Mouse (Mus musculus): Measurements from ENCODE around the gene 2010300C02Rik. TPM values are rescaled to one million over a fixed set of nuclear protein-coding genes. Genes with fewer than 3 reads are reported as not detected.
A peak's percentile ranks its signal among the peaks of the same experiment; 100 is the strongest.
"Not testable (repeated sequence)": the region's sequence is repeated elsewhere in the genome, so short reads cannot be mapped to it uniquely, and the experiment has no call there.

Gene 2010300C02Rik
- polyA plus RNA-seq, 1 experiment from 2014 or later: 14.2 TPM

GRCm38 (mm10) chr1:37727186-37727585, 7.3 kb upstream of the 2010300C02Rik start:
- WGBS: 84% methylated on average over 8 of the region's 8 CpGs
- Histone ChIP-seq H3K4me1 (replicated peaks) (no peaks in the 10 kb centered on the region), H3K27me3 (replicated peaks) (no peaks in the 10 kb centered on the region), H3K9me3 (no peaks in the 10 kb centered on the region), H3K27ac (no peak overlapping the region), H3K4me2 (replicated peaks) (no peak overlapping the region), H3K4me3 (replicated peaks) (no peak overlapping the region), H3K36me3 (no peaks in the 10 kb centered on the region), H3K9ac (no peak overlapping the region)
- ATAC-seq: no peak

DNA sequence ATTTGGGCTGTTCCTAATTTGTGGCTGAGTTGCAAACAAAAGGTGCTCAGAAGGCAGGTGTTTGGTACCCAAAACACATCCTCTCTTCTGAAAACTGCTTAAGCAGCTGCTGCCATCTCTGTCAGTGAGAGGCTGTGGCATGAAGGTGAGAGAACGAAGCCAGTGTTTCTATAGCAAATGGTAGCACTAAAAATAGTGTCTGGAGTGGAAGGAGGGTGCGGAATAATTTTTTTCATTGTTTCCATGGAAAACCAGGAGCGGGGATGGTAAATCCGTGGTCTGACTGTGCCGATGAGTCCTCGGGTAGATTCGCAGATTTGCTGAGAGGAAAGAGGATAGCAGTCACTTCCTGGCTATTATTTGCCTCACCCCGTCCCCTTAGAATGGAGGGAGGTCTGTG, 6.5 kb upstream of the 2010300C02Rik start:
- WGBS: 69% methylated on average over 8 of the region's 8 CpGs
- H3K4me3 ChIP-seq (replicated peaks): no peak overlapping the region
- H3K9me3 ChIP-seq: no peaks in the 10 kb centered on the region
- no peaks in the 10 kb centered on the region for H3K4me1 ChIP-seq (replicated peaks)
- H3K27ac ChIP-seq: no peak overlapping the region
- no peak for ATAC-seq
- no peaks in the 10 kb centered on the region for H3K36me3 ChIP-seq
- no peaks in the 10 kb centered on the region for H3K27me3 ChIP-seq (replicated peaks)
- no peak overlapping the region for H3K9ac ChIP-seq
- no peak overlapping the region for H3K4me2 ChIP-seq (replicated peaks)

GRCm38 (mm10) chr1:37725880-37726279, 6.0 kb upstream of the 2010300C02Rik start:
- Histone ChIP-seq H3K27ac (no peak overlapping the region), H3K36me3 (no peaks in the 10 kb centered on the region), H3K27me3 (replicated peaks) (no peaks in the 10 kb centered on the region), H3K9me3 (no peaks in the 10 kb centered on the region), H3K4me1 (replicated peaks) (no peaks in the 10 kb centered on the region), H3K4me3 (replicated peaks) (no peak overlapping the region), H3K9ac (no peak overlapping the region), H3K4me2 (replicated peaks) (no peak overlapping the region)
- no peak for ATAC-seq
- whole genome bisulfite sequencing: 58% methylated on average over 12 of the region's 12 CpGs

DNA sequence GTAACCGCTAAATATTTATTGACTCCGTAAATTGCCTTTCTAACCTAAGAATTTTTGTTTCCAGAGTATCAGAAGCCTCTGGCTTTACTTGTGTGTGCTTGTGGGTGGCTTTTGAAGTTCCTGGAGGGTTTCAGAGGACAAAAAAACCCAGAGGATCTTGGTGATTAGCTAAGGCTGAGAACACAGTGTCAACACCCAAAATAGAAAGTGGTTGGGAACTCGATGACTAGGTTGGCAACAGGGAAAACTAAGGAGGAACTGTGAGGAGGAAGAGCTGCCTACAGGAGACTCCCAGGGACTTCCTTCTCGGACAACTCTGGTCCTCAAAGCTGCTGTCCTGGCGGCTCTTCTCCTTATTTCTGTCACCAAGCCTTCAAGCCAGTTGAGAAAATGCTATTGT, 1.2 kb upstream of the 2010300C02Rik start:
- Histone ChIP-seq H3K27ac (no peak overlapping the region), H3K4me1 (replicated peaks) (peaks cover 4% of the 10 kb centered on the region; the same call in 1 of the 2 replicates), H3K9me3 (no peaks in the 10 kb centered on the region), H3K9ac (no peak overlapping the region), H3K4me3 (replicated peaks) (no peak overlapping the region), H3K36me3 (no peaks in the 10 kb centered on the region), H3K27me3 (replicated peaks) (peaks cover 4% of the 10 kb centered on the region), H3K4me2 (replicated peaks) (no peak overlapping the region)
- no peak for ATAC-seq
- WGBS: 79% methylated on average over 5 of the region's 5 CpGs

- ATAC-seq: peak; percentile 60
- peak overlapping the region; percentile 48; the same call in 1 of the 2 replicates for H3K27ac ChIP-seq
- WGBS: 3% methylated on average over 49 of the region's 49 CpGs
- no peaks in the 10 kb centered on the region for H3K36me3 ChIP-seq
- peaks cover 4% of the 10 kb centered on the region for H3K27me3 ChIP-seq (replicated peaks)
- H3K4me2 ChIP-seq (replicated peaks): peak overlapping the region; percentile 98
- H3K4me1 ChIP-seq (replicated peaks): peaks cover 4% of the 10 kb centered on the region; the same call in 1 of the 2 replicates
- no peaks in the 10 kb centered on the region for H3K9me3 ChIP-seq
- peak overlapping the region; percentile 60 for H3K9ac ChIP-seq
- peak overlapping the region; percentile 61 for H3K4me3 ChIP-seq (replicated peaks)
Observed at GRCm38 (mm10) chr1:37719030-37719723, 708 bp downstream of the 2010300C02Rik start.

DNA sequence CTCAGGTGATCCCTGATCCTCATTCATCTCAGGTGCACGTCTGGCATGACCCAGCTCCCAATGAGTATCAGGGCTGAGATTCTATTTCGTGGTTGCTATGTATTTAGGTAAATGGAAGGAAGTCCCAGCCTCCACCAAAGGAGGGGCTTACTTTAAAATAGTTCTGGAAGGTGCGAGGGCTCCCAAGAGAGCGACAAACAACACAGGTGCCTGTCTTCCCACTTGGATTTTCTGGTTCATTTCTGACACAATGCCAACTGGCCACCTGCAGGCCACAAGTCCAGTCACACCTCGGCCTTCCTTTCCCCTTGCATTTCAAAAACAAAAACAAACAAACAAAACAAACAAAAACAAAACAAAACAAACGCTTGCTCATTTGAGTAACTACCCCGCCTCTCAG, 1.4 kb downstream of the 2010300C02Rik start:
- 50% methylated on average over 7 of the region's 7 CpGs for WGBS
- no peak overlapping the region for H3K4me3 ChIP-seq (replicated peaks)

GRCm38 (mm10) chr1:37717415-37718195, 2.3 kb downstream of the 2010300C02Rik start:
- Histone ChIP-seq H3K27ac (no peak overlapping the region), H3K27me3 (replicated peaks) (peaks cover 4% of the 10 kb centered on the region), H3K4me1 (replicated peaks) (peaks cover 4% of the 10 kb centered on the region; the same call in 1 of the 2 replicates), H3K9me3 (no peaks in the 10 kb centered on the region), H3K4me2 (replicated peaks) (no peak overlapping the region), H3K4me3 (replicated peaks) (no peak overlapping the region), H3K9ac (no peak overlapping the region), H3K36me3 (no peaks in the 10 kb centered on the region)
- WGBS: 78% methylated on average over 14 of the region's 14 CpGs
- no peak for ATAC-seq

More for the DNA sequence above, 1.4 kb downstream of the 2010300C02Rik start:
- Histone ChIP-seq H3K27me3 (replicated peaks) (peaks cover 4% of the 10 kb centered on the region), H3K27ac (no peak overlapping the region), H3K9ac (no peak overlapping the region), H3K4me2 (replicated peaks) (no peak overlapping the region), H3K9me3 (no peaks in the 10 kb centered on the region), H3K36me3 (no peaks in the 10 kb centered on the region), H3K4me1 (replicated peaks) (peaks cover 4% of the 10 kb centered on the region; the same call in 1 of the 2 replicates)
- ATAC-seq: no peak

DNA sequence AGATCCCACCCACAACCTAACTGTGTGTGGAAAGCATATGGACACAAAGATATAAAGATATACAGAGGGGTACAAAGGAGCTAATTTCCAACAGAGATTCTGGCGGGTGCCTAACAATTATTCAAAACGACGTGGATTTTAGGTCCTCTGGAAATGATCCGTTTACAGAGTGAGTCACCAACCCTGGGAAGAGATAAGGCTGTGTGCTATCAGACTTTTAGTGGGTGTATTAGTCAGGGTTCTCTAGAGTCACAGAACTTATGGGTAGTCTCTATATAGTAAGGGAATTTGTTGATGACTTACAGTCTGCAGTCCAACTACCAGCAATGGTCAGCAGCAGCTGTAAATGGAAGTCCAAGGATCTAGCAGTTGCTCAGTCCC, 7.5 kb downstream of the 2010300C02Rik start:
- not testable (repeated sequence) for H3K9ac ChIP-seq; H3K4me3 ChIP-seq (replicated peaks); H3K9me3 ChIP-seq; H3K4me2 ChIP-seq (replicated peaks); H3K27me3 ChIP-seq (replicated peaks); H3K36me3 ChIP-seq; H3K4me1 ChIP-seq (replicated peaks)
- ATAC-seq: peak; percentile 88
- H3K27ac ChIP-seq: peak overlapping the region; percentile 19; the same call in 1 of the 2 replicates
- 50% methylated on average over 4 of the region's 4 CpGs for WGBS

GRCm38 (mm10) chr1:37711596-37712356, 8.1 kb downstream of the 2010300C02Rik start:
- 79% methylated on average over 10 of the region's 10 CpGs for WGBS

DNA sequence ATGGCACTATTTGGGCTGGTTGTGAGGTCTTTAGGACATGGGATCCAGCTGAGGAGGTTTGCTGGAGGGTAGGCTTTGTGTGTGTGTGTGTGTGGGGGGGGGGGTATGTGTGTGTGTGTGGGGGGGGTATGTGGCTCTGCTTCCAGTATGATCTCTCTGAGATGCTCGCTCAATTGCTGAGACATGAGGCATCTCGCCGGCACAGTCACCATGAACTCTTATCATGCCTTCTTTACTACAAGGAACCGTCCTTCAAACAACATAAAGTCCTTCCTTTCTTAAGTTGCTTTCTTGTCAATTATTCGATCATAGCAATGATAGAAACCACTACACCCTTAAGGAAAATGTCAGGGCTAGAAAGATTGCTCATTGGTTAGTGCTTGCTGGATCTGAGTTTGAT, 8.8 kb downstream of the 2010300C02Rik start:
- Histone ChIP-seq H3K9me3 (no peaks in the 10 kb centered on the region), H3K4me3 (replicated peaks) (no peak overlapping the region), H3K27me3 (replicated peaks) (no peaks in the 10 kb centered on the region), H3K27ac (no peak overlapping the region), H3K36me3 (no peaks in the 10 kb centered on the region), H3K9ac (no peak overlapping the region), H3K4me1 (replicated peaks) (peaks cover 5% of the 10 kb centered on the region), H3K4me2 (replicated peaks) (no peak overlapping the region)
- ATAC-seq: no peak
- 93% methylated on average over 5 of the region's 5 CpGs for WGBS

More at GRCm38 (mm10) chr1:37711596-37712356, 8.1 kb downstream of the 2010300C02Rik start:
- H3K9me3 ChIP-seq: no peaks in the 10 kb centered on the region
- no peak overlapping the region for H3K9ac ChIP-seq
- H3K4me1 ChIP-seq (replicated peaks): peaks cover 5% of the 10 kb centered on the region
- H3K36me3 ChIP-seq: no peaks in the 10 kb centered on the region
- H3K4me3 ChIP-seq (replicated peaks): no peak overlapping the region
- peak; percentile 61 for ATAC-seq
- H3K27me3 ChIP-seq (replicated peaks): no peaks in the 10 kb centered on the region; the same call in 1 of the 2 replicates
- no peak overlapping the region for H3K4me2 ChIP-seq (replicated peaks)
- H3K27ac ChIP-seq: peak overlapping the region; percentile 19; the same call in 1 of the 2 replicates

DNA sequence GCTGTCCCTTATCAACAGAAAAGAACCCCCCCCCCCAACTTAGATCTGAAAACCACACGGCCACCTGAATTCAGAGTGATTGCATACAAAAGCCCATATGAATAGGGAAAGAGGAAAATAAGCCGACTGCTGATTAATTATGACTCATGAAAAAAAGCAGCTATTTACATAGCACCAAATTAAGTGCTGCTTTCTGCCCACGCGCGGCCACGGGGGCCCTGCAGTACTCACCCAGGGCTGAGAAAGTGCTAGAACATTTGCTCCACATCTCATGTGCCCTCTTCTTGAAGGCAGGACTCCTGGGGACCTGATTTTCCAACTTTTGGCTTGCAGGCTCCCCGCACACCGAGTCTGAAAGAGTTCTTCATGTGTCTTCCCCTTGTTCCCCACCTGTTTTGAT, 10.1 kb downstream of the 2010300C02Rik start:
- no peak overlapping the region for H3K9ac ChIP-seq
- no peaks in the 10 kb centered on the region for H3K36me3 ChIP-seq
- no peaks in the 10 kb centered on the region for H3K27me3 ChIP-seq (replicated peaks)
- ATAC-seq: no peak
- no peak overlapping the region for H3K4me3 ChIP-seq (replicated peaks)
- 78% methylated on average over 8 of the region's 8 CpGs for WGBS
- H3K9me3 ChIP-seq: no peaks in the 10 kb centered on the region
- no peak overlapping the region for H3K4me2 ChIP-seq (replicated peaks)
- no peak overlapping the region for H3K27ac ChIP-seq
- peaks cover 5% of the 10 kb centered on the region for H3K4me1 ChIP-seq (replicated peaks)
